Mouse (Mus musculus): ENCODE measurements around the gene Ddo.

Ddo gene

GRCm38 (mm10) chr10:40629656-40630311 is at the start of gene Ddo:
TSS of gene Ddo (plus strand) at chr10:40630011.
- no peak for DNase-seq (ENCODE audit: low read depth, low spot score)

- DNase-seq (ENCODE audit: low read depth, low spot score), result peak; percentile 45
These were observed 46.1 kb upstream of the Ddo start for GRCm38 (mm10) chr10:40583584-40584255.

GRCm38 (mm10) chr10:40592186-40592585 is 37.6 kb upstream of the Ddo start:
- no peak for DNase-seq (ENCODE audit: low read depth, low spot score)

- DNase-seq (ENCODE audit: low read depth, low spot score), result no peak
These were observed 32.6 kb upstream of the Ddo start for GRCm38 (mm10) chr10:40597177-40597576.

- no peak for DNase-seq (ENCODE audit: low read depth, low spot score)
These were observed 25.0 kb upstream of the Ddo start for GRCm38 (mm10) chr10:40604706-40605394.

DNA sequence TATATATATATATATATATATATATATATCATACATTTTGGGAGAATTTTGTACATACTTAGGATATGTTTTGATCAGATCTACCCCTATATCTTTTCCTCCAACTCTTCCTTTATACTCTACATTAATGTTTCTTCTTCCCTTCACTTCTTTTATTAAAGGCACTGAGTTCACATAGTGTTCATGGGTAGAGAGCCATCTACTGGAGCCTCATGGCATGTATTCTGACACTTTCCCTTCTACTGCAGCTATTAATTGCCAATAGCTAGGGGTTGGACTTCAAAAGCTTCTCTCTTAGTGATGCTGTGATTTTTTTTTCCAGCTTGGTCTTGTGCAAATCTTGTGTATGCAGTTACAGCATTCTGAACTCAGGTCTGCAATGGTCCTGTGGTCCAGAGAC is 11.8 kb upstream of the Ddo start:
- no peak for DNase-seq (ENCODE audit: low read depth, low spot score)

- no peak for DNase-seq (ENCODE audit: low read depth, low spot score)
These were observed 10.1 kb upstream of the Ddo start for GRCm38 (mm10) chr10:40619760-40620159.

DNA sequence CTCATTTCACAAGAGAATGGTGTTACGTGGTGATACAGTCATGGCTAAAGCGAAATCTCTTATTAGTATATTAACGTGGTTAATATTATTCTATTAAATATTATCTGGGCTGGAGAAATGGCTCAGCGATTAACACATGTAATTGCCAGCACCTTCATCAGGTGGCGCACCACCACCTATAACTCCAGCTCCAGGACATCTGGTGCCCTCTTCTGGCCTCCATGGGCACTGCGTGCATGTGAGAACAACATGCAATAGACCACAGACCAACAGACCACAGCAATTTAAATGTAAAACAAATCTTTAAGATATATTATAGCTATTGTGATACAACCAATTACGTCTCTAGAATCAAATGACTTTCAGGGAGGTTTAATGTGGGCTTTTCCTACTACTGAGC is 671 bp upstream of the Ddo start:
- DNase-seq (ENCODE audit: low read depth, low spot score), result peak; percentile 49

GRCm38 (mm10) chr10:40630457-40630856 is 646 bp downstream of the Ddo start:
- DNase-seq (ENCODE audit: low read depth, low spot score), result no peak

DNA sequence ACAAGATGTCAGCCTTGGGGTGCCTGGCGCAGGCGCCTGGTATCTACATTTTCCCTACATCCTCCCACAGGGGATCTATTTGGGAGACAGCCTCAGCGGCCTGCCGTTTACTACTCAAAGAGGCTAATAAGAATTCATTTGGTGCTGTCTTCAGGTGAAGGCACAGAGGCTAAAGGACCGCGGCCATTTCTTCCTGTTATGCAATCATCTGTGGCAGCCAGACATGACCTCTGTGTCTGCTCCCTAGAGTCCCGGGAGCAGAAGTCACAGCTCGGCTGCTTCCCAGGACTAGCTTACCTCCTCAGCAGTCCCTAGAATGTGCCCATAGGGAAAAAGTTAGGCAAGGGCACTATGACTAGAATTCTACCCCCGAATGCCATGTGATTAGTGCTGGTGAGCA is 1.1 kb downstream of the Ddo start:
- DNase-seq (ENCODE audit: low read depth, low spot score), result no peak

DNA sequence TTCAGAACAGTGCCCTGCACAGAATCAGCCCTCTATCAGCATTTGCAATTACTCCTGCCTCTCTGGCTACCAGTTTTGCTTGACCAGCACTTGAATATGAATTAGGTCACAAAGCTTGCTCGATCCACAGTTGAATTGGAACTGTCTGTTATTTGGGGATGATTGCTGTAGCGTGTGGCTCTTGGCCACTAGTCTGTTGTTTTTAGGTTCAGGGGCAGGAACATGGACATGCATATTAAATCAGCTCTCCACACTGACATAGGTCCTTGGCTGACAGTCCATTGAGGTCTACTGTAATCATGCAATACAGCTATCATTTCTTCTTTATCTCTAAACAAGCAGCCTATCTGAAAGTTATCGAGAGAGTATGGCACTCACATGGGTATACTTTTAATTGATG is 2.3 kb downstream of the Ddo start:
- no peak for DNase-seq (ENCODE audit: low read depth, low spot score)

DNA sequence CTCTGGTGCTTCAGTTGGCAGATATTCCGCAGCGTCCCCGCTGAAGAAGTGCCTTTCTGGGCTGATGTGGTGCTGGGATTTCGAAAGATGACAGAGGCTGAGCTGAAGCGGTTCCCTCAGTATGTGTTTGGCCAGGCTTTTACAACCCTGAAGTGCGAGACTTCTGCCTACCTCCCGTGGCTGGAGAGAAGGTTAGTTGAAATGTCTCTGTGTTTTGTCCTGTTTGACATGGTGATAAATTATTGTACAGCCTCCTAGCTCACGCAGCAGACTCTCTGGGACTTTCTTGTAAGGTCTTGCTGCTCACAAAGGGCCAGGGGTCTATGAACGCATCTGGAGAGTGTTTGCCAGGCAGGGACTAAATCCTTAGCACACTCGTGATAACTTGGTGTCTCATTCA is 7.5 kb downstream of the Ddo start:
- DNase-seq (ENCODE audit: low read depth, low spot score), result peak; percentile 54

- peak; percentile 32 for DNase-seq (ENCODE audit: low read depth, low spot score)
These were observed 8.5 kb downstream of the Ddo start for GRCm38 (mm10) chr10:40638276-40638675.

- peak; percentile 25 for DNase-seq (ENCODE audit: low read depth, low spot score)
These were observed 9.3 kb downstream of the Ddo start for GRCm38 (mm10) chr10:40638823-40639819.

DNA sequence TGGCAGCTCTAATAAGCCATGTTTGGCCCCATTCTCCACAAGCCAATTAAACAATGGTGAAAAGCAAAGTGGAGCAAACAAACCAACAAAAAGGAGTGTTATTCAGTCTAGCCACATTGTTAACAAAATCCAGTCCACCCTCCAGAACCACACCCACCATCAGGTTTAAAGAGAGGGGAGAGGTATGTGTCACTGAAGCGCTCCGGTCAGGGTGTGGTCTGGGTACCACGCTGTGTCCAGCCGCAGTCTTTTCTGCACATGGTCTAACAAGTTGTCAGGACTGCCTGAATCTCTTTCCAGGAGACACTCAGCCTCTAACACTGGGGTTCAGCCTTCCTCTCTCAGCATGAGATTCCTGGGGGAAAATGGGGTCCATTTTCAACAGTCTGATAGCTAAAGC is 10.6 kb downstream of the Ddo start:
- no peak for DNase-seq (ENCODE audit: low read depth, low spot score)

GRCm38 (mm10) chr10:40641901-40642300 is 12.1 kb downstream of the Ddo start:
- no peak for DNase-seq (ENCODE audit: low read depth, low spot score)

GRCm38 (mm10) chr10:40643126-40643525 is 13.3 kb downstream of the Ddo start:
- no peak for DNase-seq (ENCODE audit: low read depth, low spot score)

GRCm38 (mm10) chr10:40644456-40644855 is 14.6 kb downstream of the Ddo start:
- DNase-seq (ENCODE audit: low read depth, low spot score), result no peak

GRCm38 (mm10) chr10:40645346-40645745 is 15.5 kb downstream of the Ddo start:
- DNase-seq (ENCODE audit: low read depth, low spot score), result no peak

DNA sequence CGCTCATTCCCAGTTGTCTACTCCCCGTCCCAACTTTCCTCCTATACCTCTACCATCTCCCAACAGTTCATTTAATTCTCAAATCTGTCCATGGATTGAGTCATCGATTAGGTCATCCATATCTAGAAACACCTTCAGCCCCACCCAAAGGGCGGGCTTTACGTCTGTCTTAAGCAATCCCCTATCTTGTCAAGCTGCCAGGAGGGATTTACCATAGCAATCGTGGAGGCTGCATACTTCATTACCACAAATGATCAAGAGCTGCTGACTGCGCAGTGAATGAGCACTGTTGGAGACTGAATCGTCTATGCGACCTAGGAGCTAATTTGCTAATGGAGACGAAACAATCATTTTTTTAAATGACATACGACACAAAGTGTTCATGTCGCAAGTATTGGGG is 19.0 kb downstream of the Ddo start:
- DNase-seq (ENCODE audit: low read depth, low spot score), result no peak

DNA sequence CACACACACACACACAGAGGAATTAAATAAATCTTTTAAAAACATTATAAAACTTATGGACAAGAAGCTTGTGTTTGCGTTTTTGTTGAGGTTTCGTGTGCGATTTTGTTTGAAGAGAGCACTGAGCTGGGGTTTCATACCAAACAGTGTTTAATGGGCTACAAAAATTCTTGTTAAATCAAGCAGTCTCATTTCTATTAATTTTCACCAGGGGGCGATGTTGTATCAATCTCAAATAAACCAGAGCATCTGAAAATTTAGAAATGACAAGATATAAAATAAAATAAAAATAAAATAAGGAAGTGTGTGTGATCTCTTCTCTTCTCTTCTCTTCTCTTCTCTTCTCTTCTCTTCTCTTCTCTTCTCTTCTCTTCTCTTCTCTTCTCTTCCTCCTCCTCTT is 19.8 kb downstream of the Ddo start:
- peak; percentile 48 for DNase-seq (ENCODE audit: low read depth, low spot score)

DNA sequence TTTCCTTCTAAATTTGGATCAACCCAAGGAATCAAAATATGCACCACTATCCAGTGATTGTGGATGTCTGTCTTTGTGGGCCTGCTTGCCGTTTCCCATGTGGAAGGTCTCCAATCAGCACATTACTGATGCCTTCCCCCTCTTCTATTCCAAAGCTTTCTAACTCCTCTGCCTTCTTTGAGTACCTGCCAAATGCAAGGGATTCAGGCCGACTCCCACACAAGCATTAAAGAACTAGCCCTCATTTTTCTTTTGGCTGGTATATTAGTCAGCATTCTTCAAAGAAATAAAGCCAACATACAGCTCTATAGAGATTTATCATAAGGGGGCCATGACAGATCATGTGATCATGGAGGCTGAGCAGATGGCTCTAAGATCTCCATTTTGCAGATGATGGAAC is 21.9 kb downstream of the Ddo start:
- no peak for DNase-seq (ENCODE audit: low read depth, low spot score)

Data from mesoderm, embryonic 11.5 days (tissue).